Mouse (Mus musculus) hindbrain, postnatal 0 days (tissue): ENCODE data around the gene Ptpn12. TPM values are rescaled to one million over a fixed set of nuclear protein-coding genes. Genes with fewer than 3 reads are reported as not detected.
A peak's percentile ranks its signal among the peaks of the same experiment; 100 is the strongest.

ENCODE experiments used
- ATAC-seq: fragments of 200-750 bp; cut with Nextera tagmentation; 2 replicates; pipeline ENCODE4 v1.8.0; 2017; ENCODE audit warnings: mild to moderate bottlenecking, moderate TSS enrichment, moderate library complexity
- DNase-seq: peaks from one replicate; pipeline ENCODE4 v3.0.0-alpha.2; 2015; ENCODE audit warnings: low spot score
- H3K27ac ChIP-seq: fragments of 300-500 bp; sonication (generic); 2 replicates; pipeline ENCODE4 v1.5.1; 2014; ENCODE audit warnings: mild to moderate bottlenecking
- H3K27me3 ChIP-seq: fragments of 300-500 bp; sonication (generic); 2 replicates; pipeline ENCODE4 v1.6.1; 2014; ENCODE audit warnings: low read length, mixed read lengths; ENCODE audit not compliant: insufficient read depth
- H3K36me3 ChIP-seq: fragments of 300-500 bp; sonication (generic); 2 replicates; pipeline ENCODE4 v1.6.1; 2014; ENCODE audit warnings: low read length, mixed read lengths; ENCODE audit not compliant: insufficient read depth
- H3K4me1 ChIP-seq: fragments of 300-500 bp; sonication (generic); 2 replicates; pipeline ENCODE4 v1.6.1; 2014; ENCODE audit warnings: antibody characterized with exemption, low read length, mixed read lengths; ENCODE audit not compliant: insufficient read depth
- H3K4me2 ChIP-seq: fragments of 300-500 bp; sonication (generic); 2 replicates; pipeline ENCODE4 v1.6.1; 2014; ENCODE audit warnings: low read depth, mild to moderate bottlenecking, low read length, moderate library complexity, mixed read lengths
- H3K4me3 ChIP-seq: fragments of 300-500 bp; sonication (generic); 2 replicates; pipeline ENCODE4 v1.5.1; 2014; ENCODE audit warnings: low read length
- H3K9ac ChIP-seq: fragments of 300-500 bp; sonication (generic); replicated peaks from 2 replicates; pipeline ENCODE4 v1.6.1; 2014; ENCODE audit warnings: mild to moderate bottlenecking, low read length, moderate library complexity, mixed read lengths
- H3K9me3 ChIP-seq: fragments of 300-500 bp; sonication (generic); 2 replicates; pipeline ENCODE4 v1.6.1; 2016; ENCODE audit warnings: low read length, mixed read lengths
- CTCF ChIP-seq: IDR thresholded peaks from 2 replicates; pipeline ENCODE4 v1.5.1; 2016; ENCODE audit warnings: antibody characterized with exemption, control low read depth, low read depth
- WGBS: fragments of 180-500 bp; shearing (Covaris S2); extraction: QIAGEN DNeasy Blood & Tissue Kit; methylation state at CpG from one replicate; pipeline ENCODE4 v1.1.7; 2014; 5-methylcytosine and 5-hydroxymethylcytosine counted together
- polyA plus RNA-seq: library from polyadenylated mRNA; unstranded; fragments of >200 nt; fragmentation: Nextera tagmentation; extraction: Ambion mirVana; gene quantifications from 2 replicates; pipeline ENCODE4 v1.2.1, GENCODE M21; 2015
- total RNA-seq: library from RNA; depleted of rRNA; stranded (reverse); fragments of >200 nt; gene quantifications from 2 replicates; pipeline ENCODE4 v1.2.3, GENCODE M21; 2014; rRNA removed

Ptpn12 gene
- total RNA-seq (20.6 and 23.0 TPM in 2 replicates), polyA plus RNA-seq (11.5 and 11.6 TPM in 2 replicates)

GRCm38 (mm10) chr5:21055820-21056531 lies at the start of gene Ptpn12:
Gene Ptpn12, minus strand, starts transcription at chr5:21055911.
- Histone ChIP-seq H3K27ac (peak within 1 kb of the TSS; percentile 97), H3K4me3 (peak within 1 kb of the TSS; percentile 85), H3K4me1 (peaks cover 6% of the 10 kb centered on the region), H3K36me3 (no peaks in the 10 kb centered on the region), H3K9me3 (no peaks in the 10 kb centered on the region), H3K4me2 (peak within 1 kb of the TSS; percentile 65), H3K9ac (peak within 1 kb of the TSS; percentile 90), H3K27me3 (no peaks in the 10 kb centered on the region)
- peak; percentile 97 for ATAC-seq
- WGBS, result under 1% methylated on average over 49 of the region's 73 CpGs
- DNase-seq, result peak; percentile 98
- TF ChIP-seq CTCF, result peak; percentile 58

GRCm38 (mm10) chr5:21091179-21091578 lies 35.5 kb upstream of the Ptpn12 start:
- Histone ChIP-seq H3K27ac (no peak overlapping the region), H3K27me3 (no peaks in the 10 kb centered on the region), H3K4me1 (no peaks in the 10 kb centered on the region), H3K4me2 (no peak overlapping the region), H3K9ac (no peak overlapping the region), H3K4me3 (no peak overlapping the region), H3K36me3 (no peaks in the 10 kb centered on the region), H3K9me3 (no peaks in the 10 kb centered on the region)
- DNase-seq (no peak), ATAC-seq (no peak)
- no peak for TF ChIP-seq CTCF
- 78% methylated on average over 6 of the region's 6 CpGs for WGBS

- H3K4me3 ChIP-seq, result no peak overlapping the region
- no peak for DNase-seq
- H3K27ac ChIP-seq, result no peak overlapping the region
- no peaks in the 10 kb centered on the region for H3K36me3 ChIP-seq
- peak overlapping the region; percentile 63; the same call in 1 of the 2 replicates for H3K4me2 ChIP-seq
- no peak for ATAC-seq
- no peaks in the 10 kb centered on the region for H3K9me3 ChIP-seq
- H3K27me3 ChIP-seq, result no peaks in the 10 kb centered on the region
- peaks cover 6% of the 10 kb centered on the region for H3K4me1 ChIP-seq
- no peak for TF ChIP-seq CTCF
- WGBS, result 89% methylated on average over 2 of the region's 2 CpGs
- no peak overlapping the region for H3K9ac ChIP-seq
These were observed 1.5 kb upstream of the Ptpn12 start for GRCm38 (mm10) chr5:21057217-21057616.

GRCm38 (mm10) chr5:21056595-21056994 lies 884 bp upstream of the Ptpn12 start:
- TF ChIP-seq CTCF, result no peak

GRCm38 (mm10) chr5:21055071-21055819 lies 466 bp downstream of the Ptpn12 start:
- TF ChIP-seq CTCF, result no peak
- Histone ChIP-seq H3K36me3 (no peaks in the 10 kb centered on the region), H3K4me3 (peak overlapping the region; percentile 85), H3K27me3 (no peaks in the 10 kb centered on the region), H3K9ac (peak overlapping the region; percentile 90), H3K27ac (peak overlapping the region; percentile 97), H3K9me3 (no peaks in the 10 kb centered on the region), H3K4me1 (peaks cover 6% of the 10 kb centered on the region), H3K4me2 (peak overlapping the region; percentile 65)
- peak; percentile 37 for ATAC-seq
- peak; percentile 67 for DNase-seq
- WGBS, result 2% methylated on average over 65 of the region's 84 CpGs

More at GRCm38 (mm10) chr5:21056595-21056994, 884 bp upstream of the Ptpn12 start:
- Histone ChIP-seq H3K27me3 (no peaks in the 10 kb centered on the region), H3K27ac (peak overlapping the region; percentile 97), H3K4me3 (peak overlapping the region; percentile 85), H3K9ac (peak overlapping the region; percentile 90), H3K9me3 (no peaks in the 10 kb centered on the region), H3K4me2 (peak overlapping the region; percentile 63), H3K36me3 (no peaks in the 10 kb centered on the region), H3K4me1 (peaks cover 6% of the 10 kb centered on the region)
- no peak for ATAC-seq
- DNase-seq, result no peak
- 9% methylated on average over 8 of the region's 8 CpGs for WGBS

GRCm38 (mm10) chr5:21054472-21055070 lies 1.1 kb downstream of the Ptpn12 start:
- DNase-seq (peak; percentile 76), ATAC-seq (peak; percentile 4; the same call in 1 of the 2 replicates)
- H3K27ac ChIP-seq, result peak overlapping the region; percentile 97
- under 1% methylated on average over 20 of the region's 20 CpGs for WGBS
- TF ChIP-seq CTCF, result no peak
- no peaks in the 10 kb centered on the region for H3K36me3 ChIP-seq
- H3K4me3 ChIP-seq, result peak overlapping the region; percentile 85
- H3K4me2 ChIP-seq, result peak overlapping the region; percentile 65
- H3K27me3 ChIP-seq, result no peaks in the 10 kb centered on the region
- no peaks in the 10 kb centered on the region for H3K9me3 ChIP-seq
- H3K4me1 ChIP-seq, result peaks cover 6% of the 10 kb centered on the region
- peak overlapping the region; percentile 90 for H3K9ac ChIP-seq
